ENCODE assay signal across 9 mouse cellular contexts in genomic region chr2:152470973-152471372, GRCm38 (mm10). TPM values are rescaled to one million over a fixed set of nuclear protein-coding genes. Genes with fewer than 3 reads are reported as not detected.
DNase-seq lines count a peak whose midpoint lies in the region; ATAC-seq and TF ChIP-seq lines count a peak whose summit lies in the region.
"Had no signal": no experiment of that assay in that cellular context is flagged by ENCODE, and none has a peak within 500 bp of the region (broad histone marks: within the 10 kb centered on the region; RNA-seq: fewer than 3 reads in every experiment).

No protein-coding gene starts in this region.

- H3K27me3 ChIP-seq in forebrain, postnatal 0 days (ENCODE audit: insufficient read depth, low read length) = peaks cover 3% of the 10 kb centered on the region; the same call in 1 of the 2 replicates
- no peaks in the 10 kb centered on the region for H3K27me3 ChIP-seq in forebrain, embryonic 12.5 days
- no peaks in the 10 kb centered on the region for H3K27me3 ChIP-seq in lung, postnatal 0 days (replicated peaks; ENCODE audit: insufficient read depth, low read length)

- H3K36me3 ChIP-seq in forebrain, postnatal 0 days (ENCODE audit: insufficient read depth) = no peaks in the 10 kb centered on the region
- H3K36me3 ChIP-seq in forebrain, embryonic 12.5 days (replicated peaks) = no peaks in the 10 kb centered on the region
- no peaks in the 10 kb centered on the region for H3K36me3 ChIP-seq in lung, postnatal 0 days (ENCODE audit: insufficient read depth, low read length)

- 31% methylated on average over 7 of the region's 7 CpGs for WGBS in forebrain, postnatal 0 days
- 34% methylated on average over 7 of the region's 7 CpGs for WGBS in forebrain, embryonic 12.5 days
- 24% methylated on average over 7 of the region's 7 CpGs for WGBS in lung, postnatal 0 days

- DNase-seq in forebrain, postnatal 0 days = peak; percentile 77
- DNase-seq in ovary, postnatal 14 days (ENCODE audit: low spot score) = peak; percentile 51
- no peak for DNase-seq in ovary, postnatal 36 days (ENCODE audit: low spot score)
- peak; percentile 49 for DNase-seq in c-Kit-positive CD71-negative TER-119-negative erythroid progenitor cells, embryonic 14.5 days (ENCODE audit: low read depth)
- peak; percentile 36 to 67 for DNase-seq in kidney, adult 8-10 months
- peak; percentile 50 for DNase-seq in lung, postnatal 0 days (ENCODE audit: low spot score)
- peak; percentile 11 for DNase-seq in thymus, postnatal 25 days

- H3K27ac ChIP-seq in forebrain, postnatal 0 days (ENCODE audit: low read depth, low read length) = no peak overlapping the region
- H3K27ac ChIP-seq in forebrain, embryonic 12.5 days = no peak overlapping the region
- no peak overlapping the region for H3K27ac ChIP-seq in lung, postnatal 0 days (ENCODE audit: low read length)

- no peaks in the 10 kb centered on the region for H3K9me3 ChIP-seq in forebrain, postnatal 0 days (ENCODE audit: low read length)
- no peaks in the 10 kb centered on the region for H3K9me3 ChIP-seq in forebrain, embryonic 12.5 days
- H3K9me3 ChIP-seq in lung, postnatal 0 days (ENCODE audit: low read length) = no peaks in the 10 kb centered on the region

- no peak for ATAC-seq in forebrain, postnatal 0 days
- ATAC-seq in forebrain, embryonic 12.5 days (ENCODE audit: low FRiP score) = no peak
- ATAC-seq in lung, postnatal 0 days = no peak

- no peak overlapping the region for H3K4me3 ChIP-seq in forebrain, postnatal 0 days (ENCODE audit: low read depth, low read length)
- H3K4me3 ChIP-seq in forebrain, embryonic 12.5 days (replicated peaks) = no peak overlapping the region
- no peak overlapping the region for H3K4me3 ChIP-seq in lung, postnatal 0 days (ENCODE audit: low read depth, low read length)

- no peak for TF ChIP-seq EP300 in lung, postnatal 0 days (IDR thresholded peaks at IDR 0.05)

- H3K4me2 ChIP-seq in forebrain, postnatal 0 days (ENCODE audit: low read depth) = no peak overlapping the region
- no peak overlapping the region for H3K4me2 ChIP-seq in forebrain, embryonic 12.5 days
- no peak overlapping the region for H3K4me2 ChIP-seq in lung, postnatal 0 days (replicated peaks; ENCODE audit: low read depth, low read length)

- peak; percentile 79 for TF ChIP-seq CTCF in forebrain, postnatal 0 days (IDR thresholded peaks at IDR 0.05; ENCODE audit: low read depth)
- TF ChIP-seq CTCF in lung, postnatal 0 days (IDR thresholded peaks at IDR 0.05) = peak; percentile 82

- H3K9ac ChIP-seq in forebrain, postnatal 0 days = no peak overlapping the region
- H3K9ac ChIP-seq in forebrain, embryonic 12.5 days = no peak overlapping the region
- no peak overlapping the region for H3K9ac ChIP-seq in lung, postnatal 0 days (replicated peaks; ENCODE audit: low read depth)

- no peaks in the 10 kb centered on the region for H3K4me1 ChIP-seq in forebrain, postnatal 0 days (ENCODE audit: insufficient read depth)
- no peaks in the 10 kb centered on the region for H3K4me1 ChIP-seq in forebrain, embryonic 12.5 days
- H3K4me1 ChIP-seq in lung, postnatal 0 days (ENCODE audit: insufficient read depth, low read depth, low read length) = no peaks in the 10 kb centered on the region

RNA-seq across cellular contexts. Expression of gene Defb20, which starts 5.9 kb away (rescaled TPM):
- not detected in 2 replicates for total RNA-seq in forebrain, postnatal 0 days (2014; rRNA removed)
- polyA plus RNA-seq in forebrain, postnatal 0 days (2015; fragmentation: Nextera tagmentation; extraction: Ambion mirVana) = not detected in 2 replicates
- not detected in 2 replicates for polyA plus RNA-seq in forebrain, embryonic 12.5 days (2016; fragmentation: Nextera tagmentation; extraction: Ambion mirVana)
- not detected in 2 replicates for polyA plus RNA-seq in lung, postnatal 0 days (2015; fragmentation: Nextera tagmentation; extraction: Ambion mirVana)

RNA-seq across cellular contexts. Expression of gene Defb23, which starts 6.6 kb away (rescaled TPM):
- not detected in 2 replicates for total RNA-seq in forebrain, postnatal 0 days (2014; rRNA removed)
- not detected in 2 replicates for polyA plus RNA-seq in forebrain, postnatal 0 days (2015; fragmentation: Nextera tagmentation; extraction: Ambion mirVana)
- polyA plus RNA-seq in forebrain, embryonic 12.5 days (2016; fragmentation: Nextera tagmentation; extraction: Ambion mirVana) = not detected in 2 replicates
- not detected in 2 replicates for polyA plus RNA-seq in lung, postnatal 0 days (2015; fragmentation: Nextera tagmentation; extraction: Ambion mirVana)
- total RNA-seq: layer of hippocampus, adult 8-10 months had no signal

RNA-seq across cellular contexts. Expression of gene Defb22, which starts 19.0 kb away (rescaled TPM):
- total RNA-seq in forebrain, postnatal 0 days (2014; rRNA removed) = not detected in 2 replicates
- polyA plus RNA-seq in forebrain, postnatal 0 days (2015; fragmentation: Nextera tagmentation; extraction: Ambion mirVana) = not detected in 2 replicates
- polyA plus RNA-seq in forebrain, embryonic 12.5 days (2016; fragmentation: Nextera tagmentation; extraction: Ambion mirVana) = not detected in 2 replicates
- polyA plus RNA-seq in lung, postnatal 0 days (2015; fragmentation: Nextera tagmentation; extraction: Ambion mirVana) = not detected in 2 replicates
- total RNA-seq: layer of hippocampus, adult 8-10 months had no signal

RNA-seq across cellular contexts. Expression of gene Defb26, which starts 40.5 kb away (rescaled TPM):
- total RNA-seq in forebrain, postnatal 0 days (2014; rRNA removed) = not detected in 2 replicates
- not detected in 2 replicates for polyA plus RNA-seq in forebrain, postnatal 0 days (2015; fragmentation: Nextera tagmentation; extraction: Ambion mirVana)
- not detected in 2 replicates for polyA plus RNA-seq in forebrain, embryonic 12.5 days (2016; fragmentation: Nextera tagmentation; extraction: Ambion mirVana)
- polyA plus RNA-seq in lung, postnatal 0 days (2015; fragmentation: Nextera tagmentation; extraction: Ambion mirVana) = not detected in 2 replicates
- total RNA-seq: layer of hippocampus, adult 8-10 months had no signal

RNA-seq across cellular contexts. Expression of gene Defb28, which starts 47.1 kb away (rescaled TPM):
- total RNA-seq in forebrain, postnatal 0 days (2014; rRNA removed) = not detected in 2 replicates
- polyA plus RNA-seq in forebrain, postnatal 0 days (2015; fragmentation: Nextera tagmentation; extraction: Ambion mirVana) = not detected in 2 replicates
- not detected in 2 replicates for polyA plus RNA-seq in forebrain, embryonic 12.5 days (2016; fragmentation: Nextera tagmentation; extraction: Ambion mirVana)
- not detected in 2 replicates for polyA plus RNA-seq in lung, postnatal 0 days (2015; fragmentation: Nextera tagmentation; extraction: Ambion mirVana)
- total RNA-seq: layer of hippocampus, adult 8-10 months had no signal
